Mouse (Mus musculus): ENCODE measurements around the gene Kif26b. TPM values are rescaled to one million over a fixed set of nuclear protein-coding genes. Genes with fewer than 3 reads are reported as not detected.

Kif26b gene
- polyA plus RNA-seq, 1 experiment = 0.25 TPM

- H3K4me3 ChIP-seq (ENCODE audit: control insufficient read depth, low read depth, low read length) = no peak overlapping the region
- no peaks in the 10 kb centered on the region for H3K4me1 ChIP-seq (ENCODE audit: control insufficient read depth, insufficient read depth, low read length)
- no peaks in the 10 kb centered on the region for H3K27me3 ChIP-seq (ENCODE audit: control insufficient read depth, insufficient read depth, low read length)
- H3K36me3 ChIP-seq (ENCODE audit: control insufficient read depth, insufficient read depth, low read length) = no peaks in the 10 kb centered on the region
- TF ChIP-seq CTCF (IDR thresholded peaks at IDR 0.05; ENCODE audit: control insufficient read depth, insufficient read depth, insufficient replicate concordance, low read depth, low read length) (no peak), POLR2A (IDR thresholded peaks at IDR 0.05; ENCODE audit: control insufficient read depth, low read depth, low read length) (no peak)
- no peak overlapping the region for H3K27ac ChIP-seq (ENCODE audit: control insufficient read depth, insufficient read depth, low read depth, low read length)
These were observed 405.2 kb downstream of the Kif26b start for GRCm38 (mm10) chr1:178933953-178934637.

DNA sequence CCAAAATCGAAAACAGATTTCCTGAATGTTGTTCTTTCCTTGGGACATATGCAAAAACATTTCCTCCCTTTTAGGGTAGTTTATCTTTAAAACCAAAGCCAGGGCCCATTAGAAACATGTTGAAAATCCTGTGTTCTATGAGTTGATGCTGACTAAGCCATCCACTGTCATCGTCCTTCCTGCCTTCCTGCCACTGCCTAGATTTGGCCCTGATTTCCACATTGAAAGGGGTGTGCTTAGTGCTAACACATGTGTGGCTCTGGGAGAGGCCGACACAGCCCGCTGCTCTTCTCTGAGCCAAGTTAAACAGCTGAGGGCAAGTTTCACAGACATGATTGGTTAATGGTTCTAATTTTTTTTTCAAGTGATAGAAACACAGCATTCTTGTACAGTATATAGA lies 407.5 kb downstream of the Kif26b start:
- Histone ChIP-seq H3K4me1 (ENCODE audit: control insufficient read depth, insufficient read depth, low read length) (no peaks in the 10 kb centered on the region), H3K4me3 (ENCODE audit: control insufficient read depth, low read depth, low read length) (no peak overlapping the region), H3K27me3 (ENCODE audit: control insufficient read depth, insufficient read depth, low read length) (no peaks in the 10 kb centered on the region), H3K36me3 (ENCODE audit: control insufficient read depth, insufficient read depth, low read length) (no peaks in the 10 kb centered on the region), H3K27ac (ENCODE audit: control insufficient read depth, insufficient read depth, low read depth, low read length) (no peak overlapping the region)
- no peak for TF ChIP-seq CTCF (IDR thresholded peaks at IDR 0.05; ENCODE audit: control insufficient read depth, insufficient read depth, insufficient replicate concordance, low read depth, low read length)
- no peak for TF ChIP-seq POLR2A (IDR thresholded peaks at IDR 0.05; ENCODE audit: control insufficient read depth, low read depth, low read length)

DNA sequence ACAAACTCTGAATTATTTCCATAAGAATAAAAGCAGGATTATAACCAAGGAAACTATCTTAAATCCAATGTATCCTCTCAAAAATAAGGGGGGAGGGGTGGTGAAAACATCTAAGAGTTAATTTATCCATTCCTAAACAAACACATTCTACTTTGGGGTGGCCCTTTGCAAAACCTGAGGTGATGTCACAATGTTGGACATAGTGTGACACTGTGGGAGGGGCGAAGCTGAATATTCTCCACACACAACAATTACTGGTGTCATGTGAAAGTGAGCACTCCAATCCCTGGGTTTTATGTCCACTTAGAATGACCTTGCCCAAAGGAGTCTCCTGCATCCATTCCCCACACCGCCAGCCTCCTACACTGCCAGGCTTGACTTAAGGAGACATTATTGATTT lies 408.1 kb downstream of the Kif26b start:
- Histone ChIP-seq H3K4me1 (ENCODE audit: control insufficient read depth, insufficient read depth, low read length) (no peaks in the 10 kb centered on the region), H3K27ac (ENCODE audit: control insufficient read depth, insufficient read depth, low read depth, low read length) (no peak overlapping the region), H3K4me3 (ENCODE audit: control insufficient read depth, low read depth, low read length) (no peak overlapping the region), H3K27me3 (ENCODE audit: control insufficient read depth, insufficient read depth, low read length) (no peaks in the 10 kb centered on the region), H3K36me3 (ENCODE audit: control insufficient read depth, insufficient read depth, low read length) (no peaks in the 10 kb centered on the region)
- TF ChIP-seq CTCF (IDR thresholded peaks at IDR 0.05; ENCODE audit: control insufficient read depth, insufficient read depth, insufficient replicate concordance, low read depth, low read length) = no peak
- no peak for TF ChIP-seq POLR2A (IDR thresholded peaks at IDR 0.05; ENCODE audit: control insufficient read depth, low read depth, low read length)

DNA sequence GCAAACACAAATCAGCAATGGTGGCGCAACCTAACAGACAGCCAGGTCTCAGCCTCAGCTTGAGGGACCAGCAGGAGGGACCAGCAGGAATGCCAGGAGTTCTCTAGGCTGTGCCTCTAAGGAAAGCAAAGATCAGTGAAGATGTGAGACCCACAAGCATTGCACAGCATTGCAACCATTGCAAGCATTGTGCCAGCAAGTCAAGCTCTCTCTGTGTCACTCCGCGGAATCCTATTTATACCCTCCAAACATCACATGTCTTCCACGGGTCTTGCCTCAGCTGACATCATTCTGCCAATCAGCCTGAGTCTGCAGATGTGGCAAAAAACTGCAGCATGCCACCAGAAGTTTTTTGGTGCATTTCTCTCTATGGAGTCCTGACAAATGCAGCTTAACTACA lies 411.4 kb downstream of the Kif26b start:
- Histone ChIP-seq H3K4me1 (ENCODE audit: control insufficient read depth, insufficient read depth, low read length) (no peaks in the 10 kb centered on the region), H3K27me3 (ENCODE audit: control insufficient read depth, insufficient read depth, low read length) (no peaks in the 10 kb centered on the region), H3K27ac (ENCODE audit: control insufficient read depth, insufficient read depth, low read depth, low read length) (no peak overlapping the region), H3K36me3 (ENCODE audit: control insufficient read depth, insufficient read depth, low read length) (no peaks in the 10 kb centered on the region), H3K4me3 (ENCODE audit: control insufficient read depth, low read depth, low read length) (no peak overlapping the region)
- TF ChIP-seq CTCF (IDR thresholded peaks at IDR 0.05; ENCODE audit: control insufficient read depth, insufficient read depth, insufficient replicate concordance, low read depth, low read length) = no peak
- no peak for TF ChIP-seq POLR2A (IDR thresholded peaks at IDR 0.05; ENCODE audit: control insufficient read depth, low read depth, low read length)

- no peak for TF ChIP-seq POLR2A (IDR thresholded peaks at IDR 0.05; ENCODE audit: control insufficient read depth, low read depth, low read length)
- TF ChIP-seq CTCF (IDR thresholded peaks at IDR 0.05; ENCODE audit: control insufficient read depth, insufficient read depth, insufficient replicate concordance, low read depth, low read length) = no peak
- Histone ChIP-seq H3K4me3 (ENCODE audit: control insufficient read depth, low read depth, low read length) (no peak overlapping the region), H3K27me3 (ENCODE audit: control insufficient read depth, insufficient read depth, low read length) (no peaks in the 10 kb centered on the region), H3K4me1 (ENCODE audit: control insufficient read depth, insufficient read depth, low read length) (no peaks in the 10 kb centered on the region), H3K27ac (ENCODE audit: control insufficient read depth, insufficient read depth, low read depth, low read length) (no peak overlapping the region), H3K36me3 (ENCODE audit: control insufficient read depth, insufficient read depth, low read length) (no peaks in the 10 kb centered on the region)
These were observed 413.5 kb downstream of the Kif26b start for GRCm38 (mm10) chr1:178942251-178942963.

- Histone ChIP-seq H3K36me3 (ENCODE audit: control insufficient read depth, insufficient read depth, low read length) (no peaks in the 10 kb centered on the region), H3K27ac (ENCODE audit: control insufficient read depth, insufficient read depth, low read depth, low read length) (no peak overlapping the region), H3K4me1 (ENCODE audit: control insufficient read depth, insufficient read depth, low read length) (no peaks in the 10 kb centered on the region; the same call in 1 of the 2 replicates), H3K4me3 (ENCODE audit: control insufficient read depth, low read depth, low read length) (peak overlapping the region; percentile 34), H3K27me3 (ENCODE audit: control insufficient read depth, insufficient read depth, low read length) (no peaks in the 10 kb centered on the region)
- TF ChIP-seq CTCF (IDR thresholded peaks at IDR 0.05; ENCODE audit: control insufficient read depth, insufficient read depth, insufficient replicate concordance, low read depth, low read length) (no peak), POLR2A (IDR thresholded peaks at IDR 0.05; ENCODE audit: control insufficient read depth, low read depth, low read length) (no peak)
These were observed 424.0 kb downstream of the Kif26b start for GRCm38 (mm10) chr1:178952910-178953309.

- H3K27me3 ChIP-seq (ENCODE audit: control insufficient read depth, insufficient read depth, low read length) = no peaks in the 10 kb centered on the region
- H3K27ac ChIP-seq (ENCODE audit: control insufficient read depth, insufficient read depth, low read depth, low read length) = no peak overlapping the region
- H3K4me3 ChIP-seq (ENCODE audit: control insufficient read depth, low read depth, low read length) = no peak overlapping the region
- no peaks in the 10 kb centered on the region for H3K36me3 ChIP-seq (ENCODE audit: control insufficient read depth, insufficient read depth, low read length)
- H3K4me1 ChIP-seq (ENCODE audit: control insufficient read depth, insufficient read depth, low read length) = no peaks in the 10 kb centered on the region
- no peak for TF ChIP-seq CTCF (IDR thresholded peaks at IDR 0.05; ENCODE audit: control insufficient read depth, insufficient read depth, insufficient replicate concordance, low read depth, low read length)
- no peak for TF ChIP-seq POLR2A (IDR thresholded peaks at IDR 0.05; ENCODE audit: control insufficient read depth, low read depth, low read length)
These were observed 429.7 kb downstream of the Kif26b start for GRCm38 (mm10) chr1:178958641-178959040.

Measured in testis, adult 2 months (tissue).